Mouse (Mus musculus): Measurements from ENCODE around the gene Zfp536.

Zfp536 gene

DNA sequence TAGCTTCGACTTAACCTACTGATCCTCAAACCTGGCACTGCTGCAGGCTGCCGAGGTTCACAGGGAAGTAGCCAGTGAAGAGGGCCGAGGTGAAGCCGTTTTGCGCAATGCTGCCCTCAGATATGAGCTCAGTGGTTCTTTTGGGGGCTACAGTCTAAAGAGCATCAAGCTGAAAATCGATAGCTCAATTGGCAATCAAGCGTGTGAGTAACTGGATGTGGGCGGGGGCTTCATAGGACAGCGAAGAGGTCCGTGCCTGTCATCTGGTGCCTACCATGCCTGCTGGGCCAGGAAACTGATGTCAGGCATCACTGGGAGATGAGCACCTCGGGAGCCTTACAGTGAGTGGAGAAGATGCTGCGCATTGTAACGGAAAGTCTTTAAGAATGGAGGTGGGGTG, 333.5 kb downstream of the Zfp536 start:
- DNase-seq, result no peak

DNA sequence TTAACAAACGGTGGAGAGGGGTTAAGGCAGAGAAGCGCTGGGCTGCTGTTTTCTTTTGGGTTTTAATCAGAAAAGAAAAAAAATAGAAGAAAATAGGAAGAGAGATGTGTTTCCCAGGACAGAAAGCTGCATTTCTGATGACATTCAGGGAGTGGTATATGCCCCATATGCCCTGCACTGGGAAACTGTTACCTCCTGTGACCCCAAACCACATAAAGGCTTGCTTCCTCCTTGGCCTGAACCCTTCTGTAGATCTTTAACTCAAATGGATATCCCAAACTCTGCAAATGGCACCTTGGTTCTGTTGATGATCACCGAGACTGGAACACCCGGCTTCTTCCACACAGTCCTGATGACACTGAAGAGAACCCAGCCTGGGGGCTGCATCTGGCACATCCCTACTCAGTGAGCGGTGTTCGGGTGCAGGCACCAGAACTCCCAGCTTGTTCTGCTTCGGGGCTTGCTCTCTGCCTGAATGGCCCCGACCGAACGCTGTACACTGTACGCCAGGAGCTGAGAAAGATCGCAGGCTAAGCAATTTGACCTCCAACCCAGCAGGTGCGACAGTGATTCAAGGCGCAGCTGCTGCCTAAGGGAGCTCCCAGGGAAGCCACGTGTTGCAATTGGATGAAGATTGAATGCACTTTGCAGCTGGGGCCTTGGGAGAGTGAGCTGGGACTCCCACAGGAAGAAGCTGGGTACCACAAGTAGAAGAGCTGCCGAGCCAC, 334.2 kb downstream of the Zfp536 start:
- DNase-seq, result no peak

DNA sequence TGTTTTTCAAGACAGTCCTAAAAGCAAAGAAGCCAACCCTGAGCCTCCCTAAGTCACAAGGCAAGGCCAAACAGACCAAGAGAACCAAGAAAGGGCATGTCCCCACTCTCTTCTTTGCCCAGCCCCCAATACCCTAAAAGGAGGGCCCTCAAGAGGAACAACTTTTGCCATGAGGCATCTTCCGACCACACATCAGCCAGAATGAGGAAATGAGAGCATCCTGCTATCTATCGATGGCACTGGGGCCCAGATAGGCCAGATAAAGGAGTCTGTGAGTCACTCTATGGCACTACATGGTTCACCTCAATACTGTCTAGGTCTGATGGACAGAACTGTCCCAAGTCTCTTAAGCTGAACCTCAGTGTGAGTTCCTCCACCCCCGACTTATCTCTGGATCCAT, 335.6 kb downstream of the Zfp536 start:
- no peak for DNase-seq

- DNase-seq, result no peak
Measured at GRCm38 (mm10) chr7:37433156-37433555, 340.3 kb downstream of the Zfp536 start.

GRCm38 (mm10) chr7:37431471-37431870, 342.0 kb downstream of the Zfp536 start:
- DNase-seq, result no peak

DNA sequence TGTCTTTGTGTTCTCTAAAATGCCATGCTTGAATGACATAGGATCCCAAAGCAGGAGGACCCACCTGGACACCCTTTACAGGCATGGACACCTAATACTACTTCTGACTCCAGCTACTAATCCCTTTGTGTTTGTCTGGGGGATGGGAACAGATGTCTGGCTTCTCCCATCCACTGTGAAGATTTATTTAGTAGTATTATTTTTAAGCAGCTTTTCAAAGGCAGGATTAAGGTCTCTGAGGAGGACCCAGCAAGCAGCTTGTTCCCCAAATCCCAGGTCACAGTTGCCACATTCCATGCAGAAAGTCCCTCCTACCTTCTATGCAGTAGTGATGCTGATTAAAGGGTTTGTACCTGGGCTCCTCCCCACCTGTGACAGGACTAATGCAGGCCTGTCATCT, 347.4 kb downstream of the Zfp536 start:
- no peak for DNase-seq

DNA sequence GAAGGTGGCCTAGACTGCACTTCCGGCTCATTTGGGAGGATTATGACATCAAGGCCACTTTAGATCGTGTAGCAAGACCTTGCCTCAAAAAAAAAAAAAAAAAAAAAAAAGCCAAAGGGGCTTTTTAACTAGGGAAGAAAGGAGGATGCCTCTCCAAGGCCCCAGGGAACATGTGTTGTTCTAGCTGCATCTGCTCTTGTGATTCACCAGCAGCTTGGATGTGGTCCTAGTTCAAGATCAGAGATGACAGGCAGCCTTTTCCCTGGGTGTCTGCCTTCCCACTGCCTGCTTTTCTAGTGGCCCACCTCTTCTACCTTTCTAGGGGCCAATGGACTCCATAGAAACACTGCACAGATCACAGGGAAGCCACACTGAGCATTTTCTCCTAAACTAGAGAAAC, 350.5 kb downstream of the Zfp536 start:
- no peak for DNase-seq
